Mouse (Mus musculus) ovary, adult 18-20 months (tissue): ENCODE results near the gene Pip4p1.
"Not testable (repeated sequence)": the region's sequence is repeated elsewhere in the genome, so short reads cannot be mapped to it uniquely, and the experiment has no call there.

Source experiments
- DNase-seq: peaks from one replicate; pipeline ENCODE4 v3.0.0; 2022; ENCODE audit warnings: low spot score, mixed read lengths

Pip4p1 gene

DNA sequence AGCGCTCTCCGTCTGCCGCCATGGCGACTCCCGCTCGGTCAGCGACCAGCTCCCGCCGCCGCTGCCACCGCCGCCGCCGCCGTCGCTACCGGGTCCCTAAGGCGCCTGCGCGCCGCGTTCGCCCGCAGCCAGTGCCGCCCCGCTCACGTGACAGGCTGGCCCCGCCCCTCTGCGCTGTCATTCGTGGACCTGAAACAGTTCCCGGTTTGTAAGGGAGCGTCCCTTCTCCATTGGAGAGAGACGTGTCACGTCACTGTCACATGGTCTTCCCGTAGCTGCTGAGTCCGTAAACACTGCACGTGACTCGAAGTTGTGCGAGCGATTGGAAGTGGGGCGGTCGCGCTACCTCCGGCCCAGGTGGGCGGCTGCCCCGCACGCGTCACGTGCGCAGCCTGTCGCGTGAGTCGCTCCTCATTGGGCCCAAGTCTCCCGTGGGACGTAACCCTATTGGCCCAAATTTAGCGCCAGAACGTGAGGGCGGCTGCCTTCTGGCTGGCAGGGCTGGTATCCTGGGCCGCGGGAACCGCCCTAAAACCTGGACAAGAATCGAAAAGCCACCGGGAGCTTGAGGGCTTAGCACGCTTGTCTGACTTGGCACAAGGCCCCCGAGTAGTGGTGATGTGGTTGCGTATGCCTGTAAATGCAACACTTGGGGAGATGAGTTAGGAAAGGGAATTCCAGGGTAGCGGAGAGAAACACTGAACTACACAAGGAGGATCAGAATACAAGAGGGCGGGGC lies at the start of gene Pip4p1, which contains the start of gene Pnp:
Gene Pip4p1 (minus strand): TSS at position 103 of the 739 bp plus-strand sequence.
Gene Pnp (plus strand): TSS at position 329 of the 739 bp plus-strand sequence.
- DNase-seq, result peak; percentile 99

DNA sequence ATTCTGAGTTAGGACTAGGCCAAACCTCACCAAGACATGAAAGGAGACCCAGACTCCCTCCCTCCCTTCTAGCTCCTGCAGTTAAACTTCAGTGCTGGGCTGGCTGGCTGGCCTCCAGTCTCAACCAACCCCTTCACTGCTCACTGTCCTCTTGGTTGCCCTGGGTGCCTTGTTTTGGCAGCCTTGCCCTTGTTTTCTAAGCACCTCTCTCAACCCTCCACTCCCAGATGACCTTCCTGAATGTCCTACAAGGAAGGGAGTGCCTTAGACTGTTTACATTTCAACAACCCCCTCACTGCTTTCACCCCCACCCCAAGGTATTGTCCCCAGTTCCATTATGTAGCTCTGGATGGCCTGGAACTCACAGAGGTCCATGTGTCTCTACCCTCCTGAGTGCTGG lies 49.0 kb upstream of the Pip4p1 start:
- DNase-seq, result no peak

DNA sequence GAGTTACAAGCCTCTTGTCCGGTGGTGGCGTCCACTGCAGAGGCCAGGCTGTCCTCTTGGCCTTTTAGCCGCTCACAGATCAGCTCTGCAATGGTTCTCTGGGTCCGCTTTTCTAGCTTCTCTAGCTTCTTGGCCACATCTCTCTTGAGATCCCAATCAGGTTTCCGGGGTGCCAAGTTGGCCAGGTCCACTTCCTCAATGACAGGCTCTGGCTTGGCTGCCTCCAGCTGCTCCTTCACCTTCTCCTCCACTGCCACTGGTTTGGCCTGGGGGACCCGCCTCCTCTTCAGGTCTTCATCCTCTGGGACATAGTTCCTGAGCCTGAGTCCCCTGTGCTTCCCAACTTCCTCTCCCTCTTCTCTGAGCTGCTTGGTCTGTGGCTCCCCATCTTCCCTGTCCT lies 47.8 kb upstream of the Pip4p1 start:
- not testable (repeated sequence) for DNase-seq

DNA sequence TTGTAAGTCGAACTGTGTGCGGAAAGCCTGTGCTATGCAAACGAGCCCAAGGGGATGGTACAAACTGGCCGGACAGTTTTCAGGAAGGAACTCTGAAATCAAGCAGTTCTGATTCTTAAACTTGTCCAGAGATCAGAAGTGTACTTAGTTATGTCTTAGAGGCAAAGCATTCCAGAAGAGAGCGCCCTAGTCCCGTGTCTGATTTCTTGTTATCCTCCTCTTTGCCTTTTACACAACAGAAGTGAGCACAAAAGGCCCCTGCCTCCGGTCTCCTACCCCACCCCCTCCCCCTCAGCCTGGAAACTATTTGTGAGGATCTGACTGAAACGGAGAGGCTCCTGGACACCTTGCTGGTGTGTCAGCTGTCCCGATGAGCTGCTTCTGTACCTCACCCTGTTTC lies 46.0 kb upstream of the Pip4p1 start:
- DNase-seq, result no peak

DNA sequence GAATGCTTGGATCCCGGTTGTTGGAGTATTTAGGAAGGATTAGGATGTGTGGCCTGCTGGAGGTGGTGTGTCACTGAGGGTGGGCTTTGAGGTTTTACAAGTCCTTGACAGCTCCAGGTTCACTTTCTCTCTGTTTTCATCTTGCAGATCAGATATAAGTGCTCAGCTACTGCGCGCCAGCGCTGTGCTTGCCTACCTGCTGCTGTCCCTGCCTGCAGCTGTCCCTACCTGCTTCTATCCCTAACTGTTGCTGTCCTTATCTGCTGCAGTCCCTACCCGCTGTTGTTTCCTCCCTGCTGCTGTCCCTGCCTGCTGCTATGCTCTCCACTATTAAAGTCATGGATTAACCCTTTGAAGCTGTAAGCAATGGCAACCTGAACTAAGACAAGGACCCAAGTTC lies 44.3 kb upstream of the Pip4p1 start:
- no peak for DNase-seq

DNA sequence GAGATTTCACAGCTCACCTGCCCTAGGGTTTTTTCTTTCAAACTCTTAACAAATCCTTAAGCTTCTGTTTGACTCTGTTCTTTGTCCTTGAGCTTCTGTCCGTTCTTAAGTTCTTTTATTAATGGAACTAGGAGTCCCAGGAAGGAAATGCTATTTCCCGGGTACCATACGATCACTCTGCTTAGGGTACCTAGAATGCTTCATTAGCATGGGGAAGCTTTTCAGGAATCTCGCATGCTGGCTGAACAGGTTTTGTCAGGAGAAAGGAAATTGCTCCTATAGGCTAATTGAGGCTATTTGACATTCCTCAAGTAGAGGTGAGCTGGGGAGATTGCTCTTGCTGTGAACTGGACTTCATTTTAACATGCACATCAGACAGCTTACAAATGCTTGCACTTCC lies 43.0 kb upstream of the Pip4p1 start:
- no peak for DNase-seq

DNA sequence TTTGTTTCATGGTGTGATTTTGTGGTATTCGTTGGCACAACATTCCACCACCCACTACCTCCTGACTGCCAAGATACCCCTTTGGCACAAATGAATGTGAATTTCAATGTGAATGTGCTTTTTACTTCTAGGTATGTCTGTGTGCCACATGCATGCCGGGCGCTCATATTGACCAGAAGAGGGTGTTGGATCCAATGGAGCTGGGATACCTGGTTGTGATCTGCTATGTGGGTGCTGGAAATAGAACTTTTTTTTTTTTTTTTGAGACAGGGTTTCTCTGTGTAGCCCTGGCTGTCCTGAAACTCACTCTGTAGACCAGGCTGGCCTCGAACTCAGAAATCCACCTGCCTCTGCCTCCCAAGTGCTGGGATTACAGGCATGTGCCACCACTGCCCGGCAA lies 42.4 kb upstream of the Pip4p1 start:
- not testable (repeated sequence) for DNase-seq

DNA sequence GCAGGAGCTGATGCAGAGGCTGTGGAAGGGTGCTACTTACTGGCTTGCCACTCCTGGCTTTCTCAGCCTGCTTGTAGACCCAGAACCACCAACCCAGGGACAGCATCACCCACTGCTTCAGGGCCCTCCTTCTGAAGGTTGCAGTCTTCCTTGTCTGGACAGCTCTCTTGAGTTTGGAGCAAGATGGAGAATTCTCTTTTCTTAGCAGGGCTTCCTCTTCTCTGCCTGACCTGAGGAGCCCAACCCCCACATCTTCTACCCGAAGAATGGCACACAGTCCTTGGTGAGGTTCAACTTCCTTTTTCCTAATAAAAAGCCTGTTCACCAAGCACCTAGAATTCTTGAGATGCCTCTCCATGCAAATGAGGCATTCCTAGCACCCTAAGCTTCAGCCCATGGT lies 40.2 kb upstream of the Pip4p1 start:
- DNase-seq, result no peak

DNA sequence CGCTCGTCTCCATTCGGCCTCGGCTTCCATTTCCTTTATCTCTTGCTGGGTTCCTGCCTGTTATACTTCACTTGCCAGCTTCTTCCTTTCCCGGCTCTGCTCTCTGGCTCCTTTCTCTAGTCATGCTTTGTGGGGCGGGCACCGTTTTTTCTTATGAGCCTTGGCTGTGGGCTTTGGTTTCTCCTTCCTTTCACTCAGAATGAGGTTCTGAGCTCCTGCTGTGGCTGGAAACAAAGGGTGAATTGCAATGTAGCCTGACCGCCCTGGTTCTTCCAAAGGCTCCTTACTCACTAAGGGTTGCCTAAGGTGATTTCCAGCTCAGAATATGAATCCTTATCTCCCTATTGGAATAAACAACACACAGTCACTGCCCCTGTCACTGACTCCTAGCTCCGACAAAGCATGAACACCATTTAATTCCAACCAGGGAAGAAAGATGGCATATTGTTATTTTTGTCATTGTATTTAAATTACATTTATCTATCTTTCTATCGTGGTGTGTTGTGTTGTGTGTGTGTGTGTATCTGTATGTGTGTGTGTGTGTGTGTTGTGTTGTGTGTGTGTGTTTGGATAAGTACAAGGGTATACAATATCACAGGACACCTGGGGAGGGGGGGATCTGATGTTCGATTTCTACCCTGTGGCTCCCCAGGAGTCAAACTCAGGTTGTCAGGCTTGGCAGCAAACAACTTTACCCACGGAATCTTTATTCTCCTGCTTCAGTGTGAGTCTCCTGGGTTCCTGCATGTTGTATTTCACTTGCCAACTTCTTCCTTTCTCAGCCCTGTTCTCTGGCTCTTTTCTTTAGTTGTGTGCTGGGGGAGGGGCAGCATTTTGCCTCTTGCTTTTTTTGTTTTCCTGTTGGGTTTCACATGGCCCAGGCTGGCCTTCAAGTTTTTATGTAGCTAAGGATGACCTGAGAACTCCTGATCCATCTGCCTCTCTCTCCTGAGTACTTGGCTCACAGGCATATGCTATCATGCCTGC lies 39.2 kb upstream of the Pip4p1 start:
- peak; percentile 9 for DNase-seq

DNA sequence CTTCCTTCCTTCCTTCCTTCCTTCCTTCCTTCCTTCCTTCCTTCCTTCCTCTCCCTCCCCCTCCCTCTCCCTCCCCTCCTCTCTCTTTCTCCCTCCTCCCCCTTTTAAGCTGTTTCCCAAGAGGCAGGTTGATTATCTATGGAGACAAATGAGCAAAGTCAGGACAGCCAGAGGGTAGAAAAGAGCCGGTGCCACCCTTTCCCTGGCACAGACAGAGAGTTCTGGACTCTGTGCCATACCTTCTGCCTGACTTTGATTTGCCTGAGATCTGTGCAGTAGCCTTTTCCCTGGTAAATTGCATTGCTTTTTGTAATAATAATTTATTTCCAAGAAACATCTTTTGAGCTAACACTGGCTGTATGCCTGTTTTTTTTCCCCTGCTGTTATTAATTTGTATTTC lies 38.4 kb upstream of the Pip4p1 start:
- no peak for DNase-seq

DNA sequence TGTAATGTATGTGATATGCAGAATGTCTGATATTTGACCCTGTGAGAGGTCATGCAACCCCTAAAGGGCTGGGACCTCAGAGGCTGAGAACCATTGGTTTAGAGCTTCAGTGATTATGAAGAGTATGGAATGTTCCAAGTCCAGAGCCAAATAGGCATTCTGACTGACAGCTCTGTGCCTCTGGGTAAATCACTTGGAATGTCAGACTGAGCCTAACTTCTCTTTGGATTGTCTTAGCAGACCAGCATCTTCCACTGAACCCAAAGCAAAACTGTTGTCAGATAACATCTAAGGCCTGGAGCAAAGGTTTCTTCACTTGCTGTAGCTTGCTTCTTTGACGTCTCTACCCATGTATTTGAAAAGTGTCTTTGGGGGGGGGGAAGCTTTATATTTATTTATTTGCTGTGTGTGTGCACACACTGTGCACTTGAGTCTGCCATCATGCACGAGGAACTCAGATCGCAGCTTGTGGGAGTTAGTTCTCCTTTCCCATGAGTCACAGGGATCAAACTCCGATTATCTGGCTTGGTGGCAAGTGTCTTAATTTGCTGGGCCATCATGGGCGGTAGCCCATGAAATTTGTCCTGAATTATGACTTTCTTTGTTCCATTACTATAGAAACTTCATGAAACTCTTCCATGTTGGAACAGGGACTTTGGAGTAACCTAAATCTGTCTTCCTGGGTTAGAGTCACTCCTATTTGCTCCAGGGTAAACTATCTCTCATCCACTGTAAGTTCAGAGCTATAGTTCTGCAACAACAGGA lies 37.7 kb upstream of the Pip4p1 start:
- no peak for DNase-seq

DNA sequence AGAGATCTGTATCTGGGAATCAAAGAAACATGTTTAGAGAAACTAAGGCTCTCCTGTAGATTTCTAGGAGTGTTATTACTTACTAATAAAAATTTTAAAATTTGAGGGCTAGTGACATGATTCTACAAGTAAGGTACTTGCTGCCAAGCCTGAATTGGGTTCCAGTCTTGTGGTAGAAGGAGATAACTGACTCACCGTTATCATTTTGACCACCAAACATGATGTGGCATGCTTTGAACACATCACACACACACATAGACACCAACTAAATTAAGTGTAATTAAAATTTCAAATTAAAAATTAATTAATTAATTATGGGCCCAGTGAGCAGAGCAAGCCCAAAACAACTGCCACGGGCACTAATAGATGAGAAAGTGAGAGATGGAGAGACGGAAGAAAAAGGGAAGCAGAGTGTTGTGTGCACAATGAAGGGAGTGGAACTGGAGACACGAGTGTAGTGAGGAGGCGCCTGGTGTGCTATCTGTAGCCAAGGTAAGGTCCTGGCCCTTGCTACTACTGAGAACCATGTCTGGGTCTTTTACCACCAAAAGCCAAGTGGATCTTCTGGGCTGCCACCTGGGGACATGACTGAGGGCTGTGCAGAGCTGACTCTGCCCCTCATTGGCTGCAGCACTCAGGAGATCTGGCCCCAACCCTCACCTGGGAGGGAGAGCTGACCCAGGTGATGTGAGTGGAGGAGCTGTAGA lies 27.8 kb upstream of the Pip4p1 start:
- DNase-seq, result not testable (repeated sequence)

DNA sequence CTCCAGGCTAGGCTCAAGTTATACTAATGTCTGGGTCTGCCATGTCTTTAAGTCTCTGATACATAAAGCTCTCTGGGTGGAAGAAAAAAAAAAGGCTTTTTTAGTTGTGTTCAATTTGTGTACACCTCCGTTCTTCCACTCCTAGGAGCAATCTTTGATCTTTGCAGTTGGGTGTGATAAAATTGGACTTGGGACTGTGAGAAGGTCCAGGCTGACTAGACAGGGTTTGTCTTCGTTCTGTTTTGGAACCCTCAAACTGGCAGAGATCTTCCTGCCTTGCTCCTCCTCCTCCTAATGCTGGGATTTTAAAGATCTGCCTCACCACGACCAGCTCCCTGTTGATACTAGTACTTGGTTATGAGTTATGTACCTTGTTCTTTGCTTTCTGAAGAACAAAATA lies 26.5 kb upstream of the Pip4p1 start:
- not testable (repeated sequence) for DNase-seq

DNA sequence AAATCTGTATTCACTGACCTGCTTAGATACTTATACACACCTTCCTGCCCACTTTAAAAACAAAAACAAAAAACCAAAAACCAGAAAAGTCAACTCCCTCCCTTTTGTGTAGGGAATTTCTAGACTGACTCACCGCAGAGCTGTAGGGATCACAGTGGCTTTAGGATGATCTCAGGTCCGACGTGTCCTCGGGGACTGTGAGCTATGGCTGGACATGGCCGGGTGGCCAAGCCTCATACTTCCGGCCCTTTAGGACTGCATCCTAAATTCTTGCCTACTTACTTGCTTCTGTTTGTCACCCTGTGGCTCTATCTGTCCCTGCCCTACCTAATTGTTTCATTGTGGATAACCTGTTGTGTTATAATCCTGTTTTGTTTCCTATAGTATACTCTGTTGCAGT lies 26.1 kb upstream of the Pip4p1 start:
- DNase-seq, result not testable (repeated sequence)

DNA sequence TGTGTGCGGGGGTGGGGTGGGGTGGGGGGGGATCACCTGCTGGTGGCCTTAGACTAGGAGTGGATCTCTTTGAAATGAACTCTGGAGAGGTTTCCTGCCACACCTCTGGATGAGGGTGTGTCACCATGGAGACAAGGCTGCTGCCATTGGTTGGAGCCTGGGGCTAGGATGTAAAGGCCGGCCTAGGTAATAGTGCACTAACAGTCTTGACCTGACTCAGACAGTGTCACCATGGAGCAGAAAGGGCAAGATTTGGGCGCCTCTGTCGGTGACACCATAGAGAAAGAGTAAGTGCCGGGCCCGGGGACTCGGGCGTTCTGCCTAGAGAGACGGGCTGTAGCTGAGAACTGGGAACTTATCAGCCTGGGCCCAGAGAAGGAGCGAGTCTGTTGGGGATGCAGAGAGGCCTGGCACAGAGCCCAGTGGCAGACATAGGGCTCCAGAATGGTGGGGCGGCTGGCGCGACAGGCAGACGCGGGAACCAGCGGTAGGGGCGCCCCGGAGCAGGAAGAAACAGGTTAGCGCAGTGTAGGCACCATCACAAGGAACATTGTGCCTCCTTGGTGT lies 25.4 kb upstream of the Pip4p1 start, which contains the start of gene Pnp2:
Gene Pnp2 (plus strand): TSS at position 51 of the 567 bp plus-strand sequence.
- peak; percentile 23 for DNase-seq

DNA sequence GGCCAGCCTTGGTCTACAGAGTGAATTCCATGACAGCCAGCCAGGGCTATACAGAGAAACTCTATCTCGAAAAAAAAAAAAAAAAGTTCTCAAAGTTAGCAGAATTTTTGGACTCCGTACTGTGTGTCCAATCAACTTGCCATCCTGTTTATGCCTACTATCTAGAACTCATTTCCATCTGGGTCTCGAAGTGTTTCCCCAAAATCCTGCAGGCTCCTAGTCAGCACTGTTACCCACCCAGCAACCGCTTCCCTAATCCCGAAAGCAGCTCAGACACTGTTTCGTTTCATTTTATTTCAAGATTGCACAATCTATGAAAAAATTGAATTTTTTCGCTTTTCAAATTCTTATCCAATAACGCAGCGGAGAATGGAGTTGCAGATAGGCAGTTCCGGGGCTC lies 24.8 kb upstream of the Pip4p1 start:
- DNase-seq, result no peak

DNA sequence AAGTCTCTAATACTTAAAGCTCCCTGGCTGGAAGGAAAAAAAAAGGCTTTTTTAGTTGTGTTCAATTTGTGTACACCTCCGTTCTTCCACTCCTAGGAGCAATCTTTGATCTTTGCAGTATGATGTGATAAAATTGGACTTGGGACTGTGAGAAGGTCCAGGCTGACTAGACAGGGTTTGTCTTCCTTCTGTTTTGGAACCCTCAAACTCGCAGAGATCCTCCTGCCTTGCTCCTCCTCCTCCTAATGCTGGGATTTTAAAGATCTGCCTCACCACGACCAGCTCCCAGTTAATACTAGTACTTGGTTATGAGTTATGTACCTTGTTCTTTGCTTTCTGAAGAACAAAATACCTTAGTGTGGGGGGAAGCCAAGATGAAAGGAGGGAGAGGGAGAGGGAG lies 14.9 kb upstream of the Pip4p1 start:
- DNase-seq, result not testable (repeated sequence)

DNA sequence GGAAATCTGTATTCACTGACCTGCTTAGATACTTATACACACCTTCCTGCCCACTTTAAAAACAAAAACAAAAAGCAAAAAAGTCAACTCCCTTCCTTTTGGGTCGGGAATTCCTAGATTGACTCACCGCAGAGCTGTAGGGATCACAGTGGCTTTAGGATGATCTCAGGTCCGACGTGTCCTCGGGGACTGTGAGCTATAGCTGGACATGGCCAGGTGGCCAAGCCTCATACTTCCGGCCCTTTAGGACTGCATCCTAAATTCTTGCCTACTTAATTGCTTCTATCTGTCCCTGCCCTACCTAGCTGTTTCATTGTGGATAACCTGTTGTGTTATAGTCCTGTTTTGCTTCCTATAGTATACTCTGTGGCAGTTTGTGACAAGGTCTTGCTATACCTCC lies 14.4 kb upstream of the Pip4p1 start:
- not testable (repeated sequence) for DNase-seq

DNA sequence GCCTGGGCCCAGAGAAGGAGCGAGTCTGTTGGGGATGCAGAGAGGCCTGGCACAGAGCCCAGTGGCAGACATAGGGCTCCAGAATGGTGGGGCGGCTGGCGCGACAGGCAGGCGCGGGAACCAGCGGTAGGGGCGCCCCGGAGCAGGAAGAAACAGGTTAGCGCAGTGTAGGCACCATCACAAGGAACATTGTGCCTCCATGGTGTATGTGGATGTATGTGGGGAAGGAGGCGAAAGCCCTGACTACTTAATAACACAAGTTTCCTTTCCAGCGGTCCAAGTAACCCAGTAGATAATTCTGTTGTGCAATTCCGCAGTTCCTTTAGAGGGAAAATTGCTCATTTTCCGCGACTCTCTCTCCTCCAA lies 14.0 kb upstream of the Pip4p1 start:
- not testable (repeated sequence) for DNase-seq

DNA sequence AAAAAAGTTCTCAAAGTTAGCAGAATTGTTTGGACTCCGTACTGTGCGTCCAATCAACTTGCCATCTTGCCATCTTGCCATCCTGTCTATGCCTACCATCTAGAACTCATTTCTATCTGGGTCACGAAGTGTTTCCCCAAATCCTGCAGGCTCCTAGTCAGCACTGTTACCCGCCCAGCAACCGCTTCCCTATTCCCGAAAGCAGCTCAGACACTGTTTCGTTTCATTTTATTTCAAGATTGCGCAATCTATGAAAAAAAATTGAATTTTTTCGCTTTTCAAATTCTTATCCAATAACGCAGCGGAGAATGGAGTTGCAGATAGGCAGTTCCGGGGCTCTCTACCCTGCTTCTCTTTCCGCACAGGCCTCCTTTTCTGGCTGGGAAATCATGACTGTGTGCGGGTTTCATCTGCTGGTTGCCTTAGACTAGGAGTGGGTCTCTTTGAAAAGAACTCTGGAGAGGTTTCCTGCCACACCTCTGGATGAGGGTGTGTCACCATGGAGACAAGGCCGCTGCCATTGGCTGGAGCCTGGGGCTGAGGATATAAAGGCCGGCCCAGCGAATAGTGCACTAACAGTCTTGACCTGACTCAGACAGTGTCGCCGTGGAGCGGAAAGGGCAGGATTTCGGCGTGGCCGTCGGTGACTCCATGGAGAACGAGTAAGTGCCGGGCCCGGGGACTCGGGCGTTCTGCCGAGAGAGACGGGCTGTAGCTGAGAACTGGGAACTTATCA lies 13.4 kb upstream of the Pip4p1 start, which contains the start of gene Gm49342:
Gene Gm49342 (plus strand): TSS at position 586 of the 736 bp plus-strand sequence.
- DNase-seq, result peak; percentile 93
